Mouse (Mus musculus) ES-E14 (cell line): ENCODE results near the gene AW011738. TPM values are rescaled to one million over a fixed set of nuclear protein-coding genes. Genes with fewer than 3 reads are reported as not detected.

Experiments
- DNase-seq: peaks from one replicate; pipeline ENCODE4 v3.0.0-alpha.2; 2013; ENCODE audit warnings: low read depth, low spot score
- H3K27ac ChIP-seq: 2 replicates; pipeline ENCODE4 v1.5.1; 2012; ENCODE audit warnings: low read depth, mild to moderate bottlenecking, low read length, moderate library complexity, mixed read lengths; ENCODE audit not compliant: poor library complexity, insufficient read depth, severe bottlenecking
- H3K36me3 ChIP-seq: 2 replicates; pipeline ENCODE4 v1.6.1; 2012; ENCODE audit warnings: mild to moderate bottlenecking, low read length, moderate library complexity, mixed read lengths; ENCODE audit not compliant: control insufficient read depth, poor library complexity, insufficient read depth, severe bottlenecking
- H3K4me1 ChIP-seq, 2 experiments: fragments of 150-350 bp in 1 of 2; sonication (generic) in 1 of 2; 2 replicates each; pipeline ENCODE4 v1.6.1; 2012; ENCODE audit warnings: low read length in 2 of 2, mild to moderate bottlenecking in 1 of 2, mixed read lengths in 1 of 2; ENCODE audit not compliant: control insufficient read depth in 2 of 2, insufficient read depth in 2 of 2, poor library complexity in 1 of 2
- H3K4me3 ChIP-seq, 2 experiments: fragments of 150-350 bp in 1 of 2; sonication (generic) in 1 of 2; 2 replicates each; pipeline ENCODE4 v1.5.1; 2012; ENCODE audit warnings: low read length in 2 of 2, low read depth in 1 of 2, mild to moderate bottlenecking in 1 of 2, mixed read lengths in 1 of 2; ENCODE audit not compliant: insufficient read depth in 1 of 2, poor library complexity in 1 of 2, severe bottlenecking in 1 of 2
- H3K9ac ChIP-seq: 2 replicates; pipeline ENCODE4 v1.6.1; 2012; ENCODE audit warnings: low read depth, mild to moderate bottlenecking, low read length, mixed read lengths; ENCODE audit not compliant: poor library complexity, insufficient read depth, severe bottlenecking
- H3K9me3 ChIP-seq: fragments of 150-350 bp; sonication (generic); 2 replicates; pipeline ENCODE4 v1.6.1; 2012; ENCODE audit warnings: low read depth, mild to moderate bottlenecking, low read length; ENCODE audit not compliant: control insufficient read depth, insufficient read depth
- CHD2 ChIP-seq: IDR thresholded peaks from 2 replicates; pipeline ENCODE4 v1.6.1; 2014; ENCODE audit warnings: mild to moderate bottlenecking, low read depth, low read length, inconsistent platforms
- HCFC1 ChIP-seq: IDR thresholded peaks from 2 replicates; pipeline ENCODE4 v1.6.1; 2012; ENCODE audit warnings: low read length, inconsistent platforms, borderline replicate concordance; ENCODE audit not compliant: insufficient read depth
- MAFK ChIP-seq: IDR thresholded peaks from 2 replicates; pipeline ENCODE4 v1.6.1; 2014; ENCODE audit warnings: mild to moderate bottlenecking, low read depth, low read length, inconsistent platforms; ENCODE audit not compliant: insufficient read depth
- ZC3H11A ChIP-seq: IDR thresholded peaks from 2 replicates; pipeline ENCODE4 v1.6.1; 2012; ENCODE audit warnings: low read depth, mild to moderate bottlenecking, inconsistent platforms, low read length, borderline replicate concordance
- ZNF384 ChIP-seq: IDR thresholded peaks from 2 replicates; pipeline ENCODE4 v1.6.1; 2012; ENCODE audit warnings: low read depth, low read length, inconsistent platforms
- in situ Hi-C, 2 experiments: fragments of 600-800 bp; cut with MboI; formaldehyde crosslinking; loops; one replicate each; pipeline ENCODE4 v1.15.1; 2025; ENCODE audit warnings: low sequenced_read_pairs in 2 of 2, inconsistent platforms in 1 of 2; ENCODE audit not compliant: unreplicated experiment in 2 of 2
- total RNA-seq: library from RNA; depleted of rRNA; stranded (reverse); fragments of 300-350 nt; gene quantifications from 2 replicates; pipeline ENCODE4 v1.2.3, GENCODE M21; 2012

Gene AW011738
- total RNA-seq, 1 experiment = 0.27 TPM

DNA sequence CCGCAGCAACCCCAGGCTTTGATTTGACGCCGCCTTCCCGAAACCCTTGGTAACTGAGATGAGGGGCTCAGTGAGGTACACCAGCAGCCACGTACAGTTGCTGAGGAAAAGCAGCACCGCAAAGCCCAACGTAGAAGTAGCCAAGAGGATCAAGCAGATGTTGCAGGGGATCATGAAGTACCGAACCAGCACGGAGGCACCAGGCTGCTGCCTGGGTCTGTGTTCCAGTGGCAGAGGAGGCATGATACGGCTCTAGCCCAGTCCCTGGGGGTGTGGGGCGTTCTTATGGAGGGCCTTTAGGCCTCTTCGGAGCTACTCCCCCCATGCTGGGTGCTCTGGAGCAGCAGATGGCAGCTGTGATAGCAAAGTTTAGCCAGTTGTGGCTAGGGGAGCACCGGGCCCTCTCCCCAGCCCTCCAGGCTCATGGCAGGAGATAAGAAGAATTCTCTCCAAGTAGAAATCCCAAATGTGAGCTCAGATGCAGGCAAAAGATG is 17.6 kb upstream of the AW011738 start:
- peaks cover 12 to 38% of the 10 kb centered on the region in 2 experiments; a peak in 3 of 4 replicates for H3K4me1 ChIP-seq
- H3K4me3 ChIP-seq = peak overlapping the region; percentile 3 to 41; a peak in 2 of 4 replicates
- H3K9me3 ChIP-seq = peaks cover 6% of the 10 kb centered on the region; the same call in 1 of the 2 replicates
- in situ Hi-C loops = no loop called here
- H3K9ac ChIP-seq = peak overlapping the region; percentile 63; the same call in 1 of the 2 replicates
- TF ChIP-seq ZC3H11A (no peak), CHD2 (no peak), ZNF384 (no peak), HCFC1 (no peak), MAFK (no peak)
- no peak for DNase-seq
- peaks cover 27% of the 10 kb centered on the region; the same call in 1 of the 2 replicates for H3K36me3 ChIP-seq
- H3K27ac ChIP-seq = no peak overlapping the region

DNA sequence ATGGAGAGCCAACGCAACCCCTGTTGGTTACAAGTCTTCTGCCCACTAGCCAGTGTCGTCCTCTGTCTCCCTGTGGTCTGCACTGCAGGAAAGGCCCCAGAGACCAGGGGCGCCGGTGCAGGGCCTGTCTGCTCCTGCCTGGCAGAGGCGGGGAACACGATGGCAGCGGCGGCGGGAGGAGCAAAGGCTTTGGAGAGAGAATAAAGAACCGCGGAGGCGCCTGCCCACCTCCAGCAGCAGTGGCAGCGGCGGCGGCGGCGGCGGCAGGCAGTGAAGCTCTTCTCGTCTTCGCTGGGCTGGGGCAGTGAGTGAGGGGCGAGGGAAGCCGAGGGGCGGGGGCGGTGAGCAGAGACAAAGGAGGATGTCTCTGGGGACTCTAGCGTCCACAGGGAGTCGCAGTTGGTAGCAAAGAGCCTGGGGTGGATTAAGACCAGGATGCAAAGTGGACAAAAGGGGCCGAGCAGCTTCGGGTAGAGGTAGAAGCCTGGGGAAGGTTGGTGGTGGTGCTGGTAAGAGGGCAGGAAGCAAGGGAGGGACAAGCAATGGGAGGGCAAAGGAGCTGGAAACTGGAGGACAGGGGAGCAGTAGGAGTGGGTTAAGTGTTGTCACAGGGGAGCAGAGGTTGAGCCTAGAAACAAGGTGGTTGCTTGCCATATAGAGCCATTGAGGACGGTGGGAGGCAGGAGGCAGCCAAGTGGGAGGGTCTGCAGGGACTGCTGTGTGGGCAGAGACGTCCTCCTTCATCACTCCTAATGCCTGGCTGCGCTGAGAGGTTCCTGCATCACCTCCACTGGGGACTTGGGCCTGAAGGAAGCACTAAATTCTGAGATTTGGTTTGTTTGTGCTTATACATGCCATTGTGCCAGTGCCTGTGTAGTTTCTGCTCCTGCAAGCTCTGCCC is 16.9 kb upstream of the AW011738 start:
- H3K27ac ChIP-seq = no peak overlapping the region
- H3K4me3 ChIP-seq = peak overlapping the region; percentile 3 to 41; a peak in 3 of 4 replicates
- peaks cover 33% of the 10 kb centered on the region; the same call in 1 of the 2 replicates for H3K36me3 ChIP-seq
- DNase-seq = no peak
- H3K9me3 ChIP-seq = peaks cover 2% of the 10 kb centered on the region; the same call in 1 of the 2 replicates
- H3K4me1 ChIP-seq = peaks cover 17 to 45% of the 10 kb centered on the region in 2 experiments; a peak in 3 of 4 replicates
- in situ Hi-C loops = no loop called here
- peak overlapping the region; percentile 63 for H3K9ac ChIP-seq
- TF ChIP-seq HCFC1 = no peak

GRCm38 (mm10) chr4:156188162-156188810 is 14.8 kb upstream of the AW011738 start:
- H3K36me3 ChIP-seq = peaks cover 42% of the 10 kb centered on the region
- peak overlapping the region; percentile 38 to 42; a peak in 3 of 4 replicates for H3K4me3 ChIP-seq
- peak overlapping the region; percentile 57; the same call in 1 of the 2 replicates for H3K9ac ChIP-seq
- peaks cover 24 to 59% of the 10 kb centered on the region in 2 experiments; a peak in 3 of 4 replicates for H3K4me1 ChIP-seq
- H3K27ac ChIP-seq = peak overlapping the region; percentile 95
- no peaks in the 10 kb centered on the region for H3K9me3 ChIP-seq
- no peak for DNase-seq
- in situ Hi-C loops = no loop called here
- no peak for TF ChIP-seq MAFK
- TF ChIP-seq ZNF384 = no peak
- TF ChIP-seq ZC3H11A = no peak
- no peak for TF ChIP-seq CHD2
- no peak for TF ChIP-seq HCFC1

DNA sequence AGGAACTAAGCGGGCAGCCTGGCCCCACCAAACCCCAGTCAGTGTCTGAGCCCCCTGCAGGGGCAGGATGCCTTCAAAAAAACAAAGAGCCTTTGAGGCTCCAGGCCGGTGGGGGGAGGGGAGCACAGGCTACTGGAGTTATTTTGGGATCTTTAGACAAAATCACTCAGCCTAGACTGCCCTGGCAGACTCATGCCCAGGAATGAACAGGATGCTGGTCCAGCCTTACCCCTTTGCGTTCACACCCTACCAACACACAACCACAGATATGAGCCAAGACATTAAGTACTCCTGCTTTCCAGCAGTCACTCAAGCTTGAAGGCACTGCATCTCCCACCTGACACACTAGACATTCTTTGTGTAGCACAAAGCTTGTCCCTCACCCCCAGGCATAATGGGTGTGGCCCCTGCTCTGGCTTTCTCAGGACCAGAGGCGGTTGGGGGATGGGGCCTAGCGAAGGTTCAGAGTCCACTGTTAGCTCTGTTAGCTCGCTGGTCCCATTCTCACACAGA is 14.2 kb upstream of the AW011738 start:
- H3K4me1 ChIP-seq = peaks cover 26 to 65% of the 10 kb centered on the region in 2 experiments; a peak in 3 of 4 replicates
- peak overlapping the region; percentile 38 to 42 for H3K4me3 ChIP-seq
- peaks cover 44% of the 10 kb centered on the region for H3K36me3 ChIP-seq

More for the DNA sequence above, 14.2 kb upstream of the AW011738 start:
- Histone ChIP-seq H3K9me3 (no peaks in the 10 kb centered on the region), H3K27ac (peak overlapping the region; percentile 95), H3K9ac (peak overlapping the region; percentile 33)
- peak; percentile 97 for DNase-seq
- in situ Hi-C loops = no loop called here
- TF ChIP-seq ZNF384 (peak; percentile 77; the same call in 1 of the 2 replicates), CHD2 (peak; percentile 57), HCFC1 (0 out of 2 replicates have a peak, but pooled peaks have one; percentile 36), ZC3H11A (no peak)
